Mouse (Mus musculus): ENCODE data around the gene Prkcd.
A peak's percentile ranks its signal among the peaks of the same experiment; 100 is the strongest.

Gene Prkcd

DNA sequence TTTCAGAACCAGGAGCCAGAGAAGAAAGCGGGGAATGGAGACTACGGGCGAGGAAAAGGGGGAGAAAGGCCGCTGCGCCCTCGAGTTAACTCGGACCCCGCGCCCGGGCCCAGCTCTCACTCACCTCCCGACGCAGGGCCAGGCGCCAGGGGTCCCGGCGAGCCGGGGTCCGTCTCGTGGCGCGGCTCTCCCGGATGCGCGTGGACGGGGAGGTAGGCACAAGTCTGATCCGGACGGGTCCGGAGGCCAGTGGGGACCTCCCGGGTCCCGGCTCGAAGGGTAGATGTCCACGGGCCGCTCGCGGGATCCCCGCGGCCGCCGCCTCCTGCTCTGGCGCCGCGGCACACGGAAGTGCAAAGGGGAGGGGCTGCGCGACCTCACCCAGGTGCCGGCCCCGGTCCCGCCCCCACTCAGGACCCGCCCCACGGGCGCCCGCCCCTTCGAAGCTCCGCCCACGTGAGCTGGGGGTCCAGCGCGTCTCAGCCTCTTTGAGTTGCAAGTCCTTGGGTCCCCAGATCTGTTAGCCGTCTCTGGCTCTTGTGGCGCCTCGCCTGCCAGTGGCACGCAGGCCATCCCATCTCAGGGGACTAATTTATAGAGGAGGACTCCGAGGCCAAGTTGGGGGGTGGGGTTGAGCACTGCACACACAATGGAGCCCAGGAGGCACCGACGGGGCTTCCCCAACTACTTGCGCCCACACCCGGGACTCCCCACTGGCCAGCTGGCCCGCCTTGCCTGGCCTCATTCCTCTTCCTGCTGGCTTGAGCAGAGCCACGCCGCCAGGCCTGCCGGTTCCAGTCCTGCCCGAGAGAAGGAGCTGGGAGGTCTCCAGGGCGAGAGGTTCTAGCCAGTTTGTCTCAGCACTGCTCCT is at the start of gene Prkcd:
Gene Prkcd, minus strand, starts transcription at position 355 of the 871 bp plus-strand sequence.
- DNase-seq (ENCODE audit: low spot score), result peak; percentile 58

DNA sequence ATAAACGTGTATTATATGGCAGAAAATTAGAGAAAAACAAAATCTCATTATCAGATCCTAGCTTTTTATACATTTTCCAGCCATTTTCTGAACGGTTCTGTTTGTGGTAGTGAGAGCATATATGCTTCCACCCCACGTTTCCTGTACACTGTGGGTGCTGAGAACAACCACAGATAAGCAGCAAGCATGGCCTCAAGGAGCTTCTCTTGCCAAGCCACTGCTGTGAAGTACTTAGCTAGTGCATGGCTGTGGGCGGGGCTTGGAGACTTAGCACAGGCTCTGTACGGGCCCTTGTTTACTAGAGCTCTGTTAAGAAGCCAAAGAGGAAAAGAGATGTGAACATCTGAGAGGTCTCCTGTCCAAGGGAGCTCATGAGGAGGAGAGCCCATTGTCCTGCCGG is 48.9 kb upstream of the Prkcd start:
- DNase-seq (ENCODE audit: low spot score), result peak; percentile 42

DNA sequence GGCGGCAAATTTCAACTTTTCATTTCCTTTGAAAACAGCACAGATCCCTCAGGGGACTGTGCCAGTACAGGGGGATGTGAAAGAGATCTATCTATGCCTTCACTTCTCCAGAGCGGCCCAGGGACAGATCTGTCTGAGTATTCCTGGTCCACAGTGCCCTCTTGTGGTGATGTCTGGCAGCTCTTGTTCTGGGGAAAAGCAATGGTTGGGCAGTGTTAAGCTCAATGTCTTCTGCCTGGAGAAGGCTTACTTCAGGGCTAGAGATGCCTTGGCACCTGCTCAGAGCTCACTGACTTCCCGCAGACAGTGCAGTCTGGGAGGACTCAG is 45.9 kb upstream of the Prkcd start:
- DNase-seq (ENCODE audit: low spot score), result peak; percentile 79

DNA sequence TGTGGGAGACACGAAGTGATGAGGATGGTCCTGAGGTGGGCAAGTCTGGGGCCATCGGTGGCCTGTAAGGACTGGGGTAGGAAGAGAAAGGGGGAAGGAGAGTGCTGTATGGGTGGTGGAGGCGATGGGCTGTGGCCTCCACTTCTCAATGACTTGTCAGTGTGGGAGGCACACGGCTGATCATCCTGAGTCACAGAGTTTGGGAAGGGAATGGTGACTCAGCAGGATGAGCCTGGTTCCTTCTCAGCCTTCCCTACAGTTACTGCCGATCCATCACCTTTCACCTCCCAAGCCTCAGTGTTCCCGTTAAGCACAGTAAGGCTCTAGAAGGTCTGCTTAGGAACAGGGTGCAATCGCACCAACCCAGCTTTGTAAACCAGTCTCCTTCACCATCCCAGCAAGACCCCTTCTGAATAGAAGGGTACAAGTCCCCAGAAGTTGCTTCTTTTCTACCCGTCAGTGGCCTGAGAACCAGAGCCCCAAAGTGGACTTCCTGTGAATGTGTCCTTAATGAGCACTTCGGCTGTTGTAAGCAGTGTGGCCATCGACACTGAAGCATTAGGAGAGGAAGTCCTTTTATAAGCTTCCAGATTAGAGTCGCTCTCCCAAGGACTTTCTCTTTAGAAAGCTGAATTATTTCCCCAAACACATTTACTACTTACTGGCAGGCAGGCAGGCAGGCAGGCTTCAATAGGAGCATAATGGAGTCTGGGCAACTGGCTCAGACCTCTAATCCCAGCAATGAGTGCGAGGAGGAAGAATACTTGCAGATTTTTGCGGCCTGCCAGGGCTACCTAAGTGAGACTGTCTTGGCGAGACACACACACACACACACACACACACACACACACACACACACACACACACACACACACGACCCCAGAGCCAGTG is 45.3 kb upstream of the Prkcd start:
- DNase-seq (ENCODE audit: low spot score), result no peak

DNA sequence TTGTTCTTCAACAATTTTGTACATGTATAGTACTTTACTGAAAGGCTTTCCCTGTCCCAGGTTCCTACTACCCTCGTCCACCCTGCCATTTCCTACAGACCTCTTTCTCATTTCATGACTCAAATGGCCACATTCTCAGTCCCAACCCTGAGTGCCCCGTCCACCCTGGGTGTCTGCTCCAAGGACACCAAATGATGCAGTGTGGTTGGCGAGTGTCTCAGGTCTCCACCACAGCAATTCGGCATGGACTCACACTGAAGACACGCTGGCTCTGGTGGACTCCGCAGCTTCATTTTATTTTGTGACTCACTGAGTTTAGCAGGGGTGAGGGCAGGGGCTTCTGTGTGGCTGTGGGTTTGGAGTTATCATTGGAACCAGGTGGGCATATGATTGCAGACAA is 44.2 kb upstream of the Prkcd start:
- DNase-seq (ENCODE audit: low spot score), result no peak

DNA sequence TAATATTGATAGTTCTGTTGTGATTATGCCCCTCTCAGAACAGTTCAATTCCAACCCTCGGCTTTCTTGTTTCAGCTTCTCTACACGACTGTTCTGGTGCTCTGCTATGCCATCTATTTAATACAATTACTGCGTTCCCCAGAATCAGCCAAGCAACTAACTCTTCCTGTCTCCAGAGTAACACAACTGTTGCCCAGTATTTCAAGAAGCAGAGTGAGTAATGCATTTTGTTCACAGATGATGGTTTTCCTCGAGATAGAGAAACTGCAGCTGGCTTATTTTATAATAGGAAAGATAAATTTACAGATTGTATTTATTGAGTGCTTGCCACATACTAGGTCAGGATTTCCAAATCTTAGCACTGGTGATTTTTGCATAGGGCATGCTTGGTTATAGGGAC is 40.6 kb upstream of the Prkcd start:
- DNase-seq (ENCODE audit: low spot score), result no peak

DNA sequence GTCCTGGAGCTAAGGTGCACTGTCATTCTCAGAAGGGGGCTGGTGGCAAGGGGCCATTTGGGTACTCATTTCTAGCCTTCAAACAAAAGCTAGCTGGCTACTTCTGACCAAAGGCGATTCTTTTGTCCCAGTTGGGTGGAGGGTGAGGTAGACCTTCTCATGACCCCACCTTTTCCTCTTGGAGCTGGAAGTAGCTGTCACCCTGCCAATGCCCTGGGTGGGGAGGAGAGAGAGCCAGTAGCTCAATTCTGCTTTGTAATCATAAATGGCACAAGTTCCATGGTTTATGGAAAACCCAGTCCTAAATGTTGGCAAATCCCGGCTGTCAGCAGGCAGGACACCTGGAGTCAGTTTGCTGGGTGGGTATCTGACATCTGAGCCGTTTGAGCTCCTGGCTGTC is 40.1 kb upstream of the Prkcd start:
- no peak for DNase-seq (ENCODE audit: low spot score)

DNA sequence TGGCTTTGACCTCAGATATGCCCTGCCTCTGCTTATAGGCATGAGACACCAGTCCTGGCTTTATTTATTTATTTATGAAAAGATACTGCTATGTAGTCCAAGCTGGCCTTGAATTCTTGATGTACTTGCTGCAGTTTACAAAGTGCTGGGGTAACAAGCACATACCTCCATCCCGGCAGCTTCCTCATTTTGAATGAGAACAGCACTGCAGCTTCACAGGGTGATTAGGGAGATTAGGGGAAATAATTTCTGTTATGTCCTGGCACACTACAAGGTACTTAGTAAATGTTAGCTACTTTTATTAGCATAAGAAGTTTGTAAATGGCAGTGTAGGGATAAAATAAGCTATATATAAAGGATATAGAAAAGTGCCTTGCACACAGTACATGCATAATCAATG is 29.5 kb upstream of the Prkcd start:
- DNase-seq (ENCODE audit: low spot score), result no peak

DNA sequence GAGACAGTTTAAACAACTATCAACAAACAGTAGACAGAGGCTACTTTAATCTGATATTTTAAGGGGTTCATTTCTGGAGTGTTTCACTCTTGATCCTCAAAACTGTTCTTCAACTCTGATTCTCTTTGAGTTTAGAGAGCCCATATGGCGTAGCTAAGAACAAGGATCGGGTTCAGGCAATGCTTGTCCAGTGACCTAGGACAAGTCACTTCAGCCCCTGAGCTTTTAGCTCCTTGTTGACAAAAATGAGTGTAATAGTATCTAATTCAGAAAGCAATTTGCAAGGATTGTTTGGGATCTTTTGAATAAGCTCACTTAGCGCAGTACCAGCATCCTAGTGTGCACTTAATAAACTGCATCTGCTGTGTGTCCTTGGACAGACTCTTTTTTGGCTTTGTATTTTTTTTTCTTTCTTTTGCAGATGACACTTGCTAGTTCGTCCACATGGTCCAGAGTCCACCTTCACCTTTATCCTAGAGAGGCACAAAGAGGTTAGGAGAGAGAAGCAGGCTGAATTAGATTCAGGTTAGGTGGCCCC is 28.8 kb upstream of the Prkcd start:
- DNase-seq (ENCODE audit: low spot score), result no peak

DNA sequence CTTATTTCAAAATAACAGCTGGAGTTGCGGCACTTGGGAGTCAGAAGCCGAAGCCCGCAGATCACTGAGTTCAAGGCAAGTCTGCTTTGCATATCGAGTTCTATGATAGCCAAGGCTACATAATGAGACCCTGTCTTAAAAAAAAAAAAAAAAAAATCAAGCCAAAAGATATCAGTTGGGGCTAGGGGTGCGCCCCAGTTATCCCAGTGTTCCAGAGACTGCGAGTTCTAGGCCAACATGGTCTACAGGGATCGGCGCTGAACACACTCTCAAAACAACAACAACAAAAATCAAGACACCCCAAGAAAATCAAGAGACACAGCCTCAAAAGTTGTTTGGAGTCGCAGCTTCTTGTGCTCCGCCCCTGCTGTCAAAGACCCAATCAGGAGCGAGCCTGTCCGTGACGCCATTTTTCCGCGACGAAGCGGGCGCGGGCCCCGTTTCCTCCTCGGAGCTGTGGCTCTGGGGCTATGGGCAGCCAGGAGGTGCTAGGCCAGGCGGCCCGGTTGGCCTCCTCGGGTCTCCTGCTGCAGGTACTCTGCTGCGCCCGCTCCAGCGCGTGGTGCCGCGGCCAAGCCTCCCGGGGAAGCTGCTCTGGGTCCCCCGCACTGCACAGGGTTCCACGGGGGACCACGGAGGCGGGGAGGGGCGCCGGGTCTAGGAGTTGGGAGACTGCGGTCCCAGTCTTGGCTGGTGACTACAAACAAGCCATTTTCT is 28.1 kb upstream of the Prkcd start, which contains the start of gene Rft1:
Gene Rft1, plus strand, starts transcription at position 418 of the 717 bp plus-strand sequence.
- peak; percentile 96 for DNase-seq (ENCODE audit: low spot score)

DNA sequence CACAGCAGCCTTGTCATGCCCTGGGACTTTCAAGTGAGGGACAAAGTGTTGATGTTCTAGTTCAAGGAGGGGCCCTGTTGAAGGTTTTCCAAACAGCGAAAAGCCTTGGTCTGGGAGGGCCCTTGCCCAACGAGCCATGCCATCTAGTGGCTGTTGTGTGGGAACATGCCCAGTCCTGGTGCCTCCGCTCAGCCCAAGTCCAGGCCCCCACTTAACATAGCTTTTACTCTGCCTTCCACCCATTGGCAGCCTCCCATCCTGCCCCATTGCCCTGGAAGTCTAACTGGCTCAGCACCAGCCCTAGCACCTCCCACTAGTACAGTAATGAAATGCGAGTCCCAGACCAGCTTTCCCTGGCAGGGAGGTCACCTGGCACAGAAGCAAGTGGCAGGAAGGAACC is 25.0 kb upstream of the Prkcd start:
- DNase-seq (ENCODE audit: low spot score), result no peak

DNA sequence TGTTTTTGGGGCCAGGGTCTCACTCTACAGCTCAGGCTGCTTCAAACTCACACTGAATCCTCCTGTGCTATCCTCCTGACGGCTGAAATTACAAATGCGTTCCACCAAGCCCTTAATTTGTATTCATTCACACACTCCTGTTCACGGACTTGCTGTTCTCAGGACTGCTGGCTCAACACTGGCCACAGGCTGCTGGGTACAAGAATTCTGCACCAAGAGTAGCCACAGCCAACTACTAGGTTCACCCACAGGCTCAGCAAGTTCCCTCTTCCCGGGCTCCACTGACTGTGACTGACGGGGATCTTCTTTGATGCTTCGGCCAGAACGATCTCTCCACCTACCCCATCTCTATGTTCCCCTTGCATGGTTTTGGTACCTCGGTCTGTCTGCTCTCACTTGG is 23.7 kb upstream of the Prkcd start:
- no peak for DNase-seq (ENCODE audit: low spot score)

DNA sequence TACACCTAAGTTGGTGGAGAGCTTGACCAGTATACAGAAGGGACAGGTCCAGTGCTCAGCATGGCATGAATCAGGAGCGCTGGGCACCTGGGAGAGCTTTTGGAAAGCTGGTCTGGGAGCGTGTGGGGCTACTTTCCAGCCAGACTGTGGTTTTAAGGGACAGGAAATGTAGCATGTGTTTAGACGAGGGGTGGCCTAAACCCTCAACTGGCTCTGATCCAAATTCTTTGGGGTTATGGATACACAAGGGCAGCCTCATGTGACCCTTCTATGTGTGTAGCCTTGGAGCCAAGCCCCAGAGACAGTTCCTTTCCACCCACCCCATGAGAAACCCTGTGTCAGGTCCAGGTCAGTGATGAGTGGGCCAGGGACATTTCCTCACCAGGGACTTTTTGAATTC is 22.5 kb upstream of the Prkcd start:
- DNase-seq (ENCODE audit: low spot score), result no peak

DNA sequence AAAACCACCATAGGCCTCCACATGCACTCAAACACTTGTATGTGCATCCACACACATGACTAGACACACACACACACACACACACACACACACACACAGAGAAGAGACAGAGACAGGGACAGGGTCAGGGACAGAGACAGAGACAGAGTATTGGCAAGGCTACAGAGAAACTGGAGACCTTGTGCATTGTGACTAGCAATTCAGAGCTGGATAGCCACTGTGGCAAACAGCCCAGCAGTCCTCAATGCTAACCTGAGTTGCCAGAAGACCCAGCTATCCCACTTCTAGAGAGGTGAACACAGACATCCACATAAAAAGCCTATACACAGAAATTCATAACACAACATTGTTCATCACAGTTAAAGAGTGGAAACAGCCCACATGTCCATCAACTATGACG is 20.5 kb upstream of the Prkcd start:
- DNase-seq (ENCODE audit: low spot score), result no peak

DNA sequence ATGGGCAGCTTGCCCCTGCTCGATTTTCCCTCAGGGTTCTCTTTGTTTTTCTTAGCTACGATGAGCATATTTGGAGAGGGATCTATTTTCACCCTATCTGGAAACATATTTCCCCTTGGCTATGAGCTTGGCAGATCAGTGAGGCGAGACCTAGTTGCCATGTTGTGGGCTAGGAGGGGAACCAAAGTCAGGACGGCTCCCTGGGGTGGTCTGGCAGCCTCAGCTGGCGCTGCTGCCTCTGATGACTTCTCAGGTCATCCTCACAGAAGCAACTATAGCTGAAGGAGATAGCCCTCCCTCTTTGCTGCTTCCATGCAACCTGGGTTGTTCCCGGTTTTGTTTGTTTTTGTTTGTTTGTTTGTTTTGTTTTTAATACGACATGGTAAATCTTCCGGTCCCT is 19.1 kb upstream of the Prkcd start:
- no peak for DNase-seq (ENCODE audit: low spot score)

DNA sequence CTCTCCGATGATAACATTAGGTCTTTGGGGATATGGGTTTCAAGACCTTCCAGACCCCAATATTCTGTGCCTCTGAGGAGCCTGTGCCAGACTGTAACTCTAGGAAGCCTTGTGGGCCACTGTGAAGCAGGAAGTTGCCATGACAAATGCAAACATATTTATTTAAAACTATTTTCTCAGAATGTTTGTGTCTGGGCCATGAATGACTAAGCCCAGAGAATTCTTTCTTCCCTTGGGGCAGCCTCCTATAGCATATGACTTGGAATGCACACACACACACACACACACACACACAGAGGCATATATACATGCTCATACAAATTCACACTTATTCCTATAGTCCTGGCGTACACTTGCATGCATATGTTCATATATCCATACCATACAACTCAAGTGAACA is 18.0 kb upstream of the Prkcd start:
- no peak for DNase-seq (ENCODE audit: low spot score)

DNA sequence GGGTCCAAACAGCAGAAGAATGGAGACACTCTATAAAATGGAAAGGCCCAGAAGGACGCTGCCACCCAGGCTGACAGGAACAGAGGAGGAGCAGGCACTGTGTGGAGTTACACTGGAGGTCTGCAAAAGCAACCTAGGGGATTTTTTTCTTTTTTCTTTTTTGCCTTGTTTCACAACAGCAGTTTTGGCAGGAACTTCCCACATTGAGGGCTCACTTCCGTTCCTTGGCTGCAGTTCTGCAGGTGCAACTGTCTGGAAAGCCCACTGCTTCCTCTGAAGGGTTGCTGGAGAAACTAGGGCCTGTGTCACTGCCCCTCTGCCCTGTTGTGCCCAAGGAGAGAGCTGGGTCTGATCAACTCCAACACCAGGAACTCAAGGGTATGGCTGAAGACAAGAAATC is 15.7 kb upstream of the Prkcd start:
- no peak for DNase-seq (ENCODE audit: low spot score)

DNA sequence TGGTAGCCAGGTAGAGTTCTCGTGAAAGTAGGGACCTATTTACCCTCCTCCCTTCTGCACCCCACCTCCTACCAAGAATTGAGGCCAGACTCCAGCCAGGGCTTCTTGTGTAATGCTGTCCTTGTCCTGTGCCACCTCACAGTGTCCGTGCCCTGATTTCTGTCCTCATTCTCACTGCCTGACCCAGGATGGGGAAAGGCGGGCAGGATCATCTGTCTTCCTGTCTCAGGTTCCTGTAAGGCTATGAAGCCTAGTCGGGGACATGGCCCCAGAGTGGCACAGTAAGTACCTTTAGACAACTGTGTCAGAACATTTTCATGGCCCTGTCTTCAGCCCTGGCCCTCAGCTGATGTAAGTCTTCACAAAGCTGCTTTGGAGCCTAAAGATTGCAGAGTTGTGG is 12.7 kb upstream of the Prkcd start:
- no peak for DNase-seq (ENCODE audit: low spot score)

DNA sequence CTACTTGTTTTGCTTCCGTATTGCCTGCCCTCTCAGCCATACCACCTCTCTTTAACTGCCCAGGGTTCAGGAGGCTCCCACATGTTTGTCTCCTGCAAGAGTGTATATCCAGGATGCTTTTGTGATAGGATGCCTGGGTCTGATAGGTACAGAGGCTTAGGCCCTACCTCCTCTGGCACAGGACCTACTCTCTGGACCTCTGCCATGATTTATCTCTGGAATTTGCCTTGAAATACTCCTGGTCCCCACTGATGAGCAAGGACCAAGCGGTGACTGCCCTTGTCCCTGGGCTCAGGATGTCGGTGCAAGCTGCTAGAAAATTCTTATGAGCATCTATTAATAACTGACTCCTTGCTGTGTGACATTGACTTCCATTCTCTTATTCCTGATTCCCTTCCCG is 12.0 kb upstream of the Prkcd start:
- DNase-seq (ENCODE audit: low spot score), result no peak

DNA sequence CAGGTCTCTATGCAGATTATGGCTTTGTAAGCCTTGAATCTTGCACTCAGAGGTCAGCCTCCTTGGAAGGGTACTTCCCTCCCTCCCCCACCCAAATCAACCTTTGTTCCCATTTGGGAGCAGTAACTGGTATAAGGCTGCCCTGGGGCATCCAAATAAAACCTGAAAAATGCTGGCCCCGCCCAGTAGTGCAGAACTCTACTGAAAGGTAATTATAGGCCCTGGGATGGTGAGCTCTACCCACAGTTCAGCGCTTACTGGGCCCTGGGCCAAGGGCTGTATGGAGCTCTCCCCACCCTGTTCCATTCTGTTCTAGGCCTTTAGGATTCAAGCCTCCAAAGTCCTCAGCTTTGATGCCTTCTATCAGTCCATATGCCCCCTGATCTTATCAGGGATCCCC is 11.1 kb upstream of the Prkcd start:
- no peak for DNase-seq (ENCODE audit: low spot score)

DNA sequence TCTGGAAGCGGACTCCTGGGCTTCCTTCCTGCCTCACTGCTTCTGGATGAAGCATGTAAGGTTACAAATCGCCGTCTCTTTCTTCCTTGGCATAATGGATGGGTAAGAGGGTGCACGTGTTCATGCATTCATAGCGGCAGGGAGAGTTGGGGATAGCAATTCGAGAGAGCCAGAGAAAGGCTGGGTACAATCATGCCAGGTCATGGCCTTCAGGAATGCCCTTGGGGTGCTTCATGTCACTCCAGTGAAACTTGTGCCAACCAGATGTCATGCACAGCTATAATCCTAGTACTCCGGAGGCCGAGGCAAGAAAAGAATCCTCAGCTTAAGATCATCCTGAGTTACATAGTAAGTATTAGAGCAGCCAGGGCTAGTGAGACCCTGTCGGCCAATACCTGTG is 10.5 kb upstream of the Prkcd start:
- no peak for DNase-seq (ENCODE audit: low spot score)

DNA sequence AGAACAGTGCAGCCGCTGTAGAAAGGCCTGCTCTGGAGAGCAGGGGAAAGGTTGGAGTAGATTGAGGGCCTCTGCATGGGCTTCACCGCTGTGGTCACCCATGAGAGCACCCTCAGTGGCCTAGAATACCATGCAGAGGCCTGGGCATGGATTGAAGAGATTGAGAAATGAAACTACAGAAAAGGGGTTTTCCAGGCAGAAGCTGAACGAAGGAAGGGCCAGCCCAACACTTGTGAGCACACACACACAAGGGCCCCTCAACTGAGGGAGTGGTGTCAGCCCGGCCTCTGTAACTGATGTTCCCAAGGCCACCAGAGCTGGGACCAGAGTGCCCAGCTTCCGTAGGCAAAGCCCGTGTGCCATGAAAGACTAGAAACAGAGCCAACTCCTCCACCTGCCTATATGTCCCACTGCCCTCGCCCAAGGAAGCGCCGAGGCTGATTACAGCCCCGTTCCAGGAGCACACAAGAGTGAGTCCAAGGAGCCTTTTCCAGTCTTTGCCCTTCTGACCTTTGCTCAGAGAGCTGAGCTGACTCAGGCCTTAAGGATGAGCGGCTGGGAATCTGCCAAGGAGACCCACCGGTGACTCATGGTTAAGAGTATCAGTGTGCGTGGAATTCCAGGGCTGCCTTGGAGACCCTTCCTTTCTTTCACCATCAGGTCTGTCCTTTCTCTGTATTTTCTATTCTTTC is 9.4 kb upstream of the Prkcd start:
- no peak for DNase-seq (ENCODE audit: low spot score)

All from c-Kit-positive CD71-positive TER-119-positive erythroid progenitor cells, embryonic 14.5 days (primary cell).